Comparison of ENCODE assay signal across 21 mouse cellular contexts in the genomic region with DNA sequence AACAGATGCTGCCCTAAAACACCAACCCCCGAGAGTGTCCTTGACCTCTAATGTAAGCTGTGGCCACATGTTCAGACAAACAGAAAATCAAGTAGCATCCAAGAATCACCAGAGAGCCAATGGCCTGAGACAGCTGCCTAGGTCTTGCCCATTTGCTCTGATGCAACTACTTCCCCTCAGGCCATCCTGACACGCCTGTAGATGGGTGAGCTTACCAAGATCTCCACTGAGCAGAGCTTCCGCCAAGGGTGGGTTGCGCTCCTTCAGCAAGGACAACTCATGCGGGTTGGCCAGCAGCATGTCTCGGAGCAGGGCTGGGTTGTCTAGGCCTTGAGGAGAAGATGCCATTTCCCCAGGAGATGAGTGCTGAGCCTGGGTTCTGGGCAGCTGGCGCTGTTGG. TPM values are rescaled to one million over a fixed set of nuclear protein-coding genes. Genes with fewer than 3 reads are reported as not detected.
"Had no signal": no experiment of that assay in that cellular context is flagged by ENCODE, and none has a peak within 500 bp of the region (broad histone marks: within the 10 kb centered on the region; RNA-seq: fewer than 3 reads in every experiment).

No protein-coding gene starts in this region.

- H3K27me3 ChIP-seq: intestine, embryonic 15.5 days; limb, embryonic 12.5 days; lung, embryonic 15.5 days; midbrain, embryonic 12.5 days; neural tube, embryonic 15.5 days had no signal

- H3K9ac ChIP-seq: intestine, embryonic 15.5 days; limb, embryonic 12.5 days; liver, embryonic 14.5 days; lung, embryonic 15.5 days; midbrain, embryonic 12.5 days; neural tube, embryonic 15.5 days had no signal

- H3K4me1 ChIP-seq: intestine, embryonic 15.5 days; limb, embryonic 12.5 days; lung, embryonic 15.5 days; midbrain, embryonic 12.5 days; neural tube, embryonic 15.5 days had no signal

- H3K27ac ChIP-seq: intestine, embryonic 15.5 days; limb, embryonic 12.5 days; liver, embryonic 14.5 days; lung, embryonic 15.5 days; midbrain, embryonic 12.5 days; neural tube, embryonic 15.5 days had no signal

- H3K4me2 ChIP-seq: intestine, embryonic 15.5 days; limb, embryonic 12.5 days; lung, embryonic 15.5 days; midbrain, embryonic 12.5 days; neural tube, embryonic 15.5 days had no signal

- H3K4me3 ChIP-seq: intestine, embryonic 15.5 days; layer of hippocampus, adult 2 months; limb, embryonic 12.5 days; lung, embryonic 15.5 days; midbrain, embryonic 12.5 days; myocyte; neural tube, embryonic 15.5 days had no signal

- ATAC-seq: intestine, embryonic 15.5 days; midbrain, embryonic 16.5 days had no signal

- H3K9me3 ChIP-seq: intestine, embryonic 15.5 days; limb, embryonic 12.5 days; lung, embryonic 15.5 days; midbrain, embryonic 12.5 days; neural tube, embryonic 15.5 days had no signal

- DNase-seq: kidney, adult 18-20 months; kidney, postnatal 10 days; kidney, postnatal 4 days; right cerebral cortex, postnatal 4 days; spleen, adult 18-20 months; thymus, adult 18-20 months; thymus, postnatal 25 days had no signal

RNA-seq across cellular contexts. Expression of gene Rsc1a1, which starts 22.6 kb away (rescaled TPM):
- total RNA-seq: layer of hippocampus, adult 2 months had no signal
- polyA plus RNA-seq: intestine, embryonic 15.5 days; kidney, embryonic 14.5 days; limb, embryonic 12.5 days; lung, embryonic 15.5 days; midbrain, embryonic 12.5 days; neural tube, embryonic 11.5 days; neural tube, embryonic 15.5 days had no signal

RNA-seq across cellular contexts. Expression of gene Agmat, which starts 38.5 kb away (rescaled TPM):
- total RNA-seq: layer of hippocampus, adult 2 months; layer of hippocampus, postnatal 10 days had no signal
- polyA plus RNA-seq: limb, embryonic 12.5 days; midbrain, embryonic 12.5 days; midbrain, embryonic 16.5 days; neural tube, embryonic 11.5 days; neural tube, embryonic 15.5 days; stomach, embryonic 14.5 days; urinary bladder, adult 2 months had no signal
